Mouse (Mus musculus): ENCODE measurements at regions not wholly inside any gene's neighbourhood (a gene's known extent, or its start where the extent isn't known, plus 50 kb on each side); places are given as distances from the start of the nearest gene placed in this dataset.
A peak's percentile ranks its signal among the peaks of the same experiment; 100 is the strongest.

GRCm38 (mm10) chr10:19216240-19216639, 140.1 kb upstream of the Olig3 start:
- Histone ChIP-seq H3K36me3 (no peaks in the 10 kb centered on the region), H3K4me2 (no peak overlapping the region), H3K9ac (no peak overlapping the region), H3K4me3 (replicated peaks) (no peak overlapping the region), H3K27me3 (replicated peaks) (no peaks in the 10 kb centered on the region), H3K4me1 (no peaks in the 10 kb centered on the region), H3K9me3 (no peaks in the 10 kb centered on the region), H3K27ac (no peak overlapping the region)
- ATAC-seq (ENCODE audit: insufficient read depth, low FRiP score, low read depth) = no peak
- WGBS = 85% methylated on average over 5 of the region's 5 CpGs

GRCm38 (mm10) chr10:19209751-19210150, 146.6 kb upstream of the Olig3 start:
- no peaks in the 10 kb centered on the region for H3K4me1 ChIP-seq
- no peaks in the 10 kb centered on the region for H3K36me3 ChIP-seq
- 87% methylated on average over 2 of the region's 2 CpGs for WGBS
- no peak overlapping the region for H3K4me3 ChIP-seq (replicated peaks)
- no peaks in the 10 kb centered on the region for H3K9me3 ChIP-seq
- H3K27me3 ChIP-seq (replicated peaks) = no peaks in the 10 kb centered on the region
- H3K9ac ChIP-seq = no peak overlapping the region
- H3K27ac ChIP-seq = no peak overlapping the region
- H3K4me2 ChIP-seq = no peak overlapping the region
- no peak for ATAC-seq (ENCODE audit: insufficient read depth, low FRiP score, low read depth)

DNA sequence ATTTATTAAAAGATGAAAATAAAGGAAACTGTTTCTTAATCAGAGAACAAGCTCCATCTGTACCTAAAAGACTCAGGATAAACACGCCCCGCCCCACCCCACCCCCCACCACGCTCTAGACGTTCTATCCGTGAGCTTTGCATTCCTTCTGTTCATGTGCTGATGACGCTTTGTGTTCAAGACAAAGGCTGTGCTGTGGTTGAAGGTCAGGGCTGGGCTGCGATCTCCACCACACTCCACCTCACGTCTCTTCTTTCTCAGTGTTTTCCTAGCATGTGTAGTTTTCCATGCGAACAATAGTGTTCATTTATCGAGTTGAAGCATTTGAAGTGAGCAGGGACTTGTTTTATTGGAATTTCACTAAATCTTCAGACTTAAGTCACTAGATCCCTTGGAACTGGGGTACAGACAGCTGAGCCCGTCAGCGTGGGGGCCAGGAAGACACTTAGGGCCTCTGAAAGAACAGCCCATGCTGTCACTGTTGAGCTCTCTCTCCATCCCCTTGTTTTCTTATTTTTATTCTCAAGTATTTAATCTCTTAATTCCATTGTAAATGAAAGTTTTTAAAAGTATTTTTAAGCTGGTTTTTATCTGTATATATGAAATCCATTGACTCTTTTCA, 148.1 kb upstream of the Olig3 start:
- 32% methylated on average over 12 of the region's 12 CpGs for WGBS
- no peak overlapping the region for H3K27ac ChIP-seq
- ATAC-seq (ENCODE audit: insufficient read depth, low FRiP score, low read depth) = peak; percentile 58; the same call in 1 of the 2 replicates
- H3K4me2 ChIP-seq = no peak overlapping the region
- H3K4me3 ChIP-seq (replicated peaks) = no peak overlapping the region
- no peaks in the 10 kb centered on the region for H3K36me3 ChIP-seq
- H3K9ac ChIP-seq = no peak overlapping the region
- H3K4me1 ChIP-seq = no peaks in the 10 kb centered on the region
- no peaks in the 10 kb centered on the region for H3K27me3 ChIP-seq (replicated peaks)
- H3K9me3 ChIP-seq = no peaks in the 10 kb centered on the region

- Histone ChIP-seq H3K4me1 (no peaks in the 10 kb centered on the region), H3K36me3 (no peaks in the 10 kb centered on the region), H3K4me2 (no peak overlapping the region), H3K4me3 (replicated peaks) (no peak overlapping the region), H3K27me3 (replicated peaks) (no peaks in the 10 kb centered on the region), H3K9me3 (no peaks in the 10 kb centered on the region), H3K27ac (no peak overlapping the region), H3K9ac (no peak overlapping the region)
- no peak for ATAC-seq (ENCODE audit: insufficient read depth, low FRiP score, low read depth)
- 78% methylated on average over 2 of the region's 2 CpGs for WGBS
Measured at GRCm38 (mm10) chr10:19207505-19207904, 148.8 kb upstream of the Olig3 start.

DNA sequence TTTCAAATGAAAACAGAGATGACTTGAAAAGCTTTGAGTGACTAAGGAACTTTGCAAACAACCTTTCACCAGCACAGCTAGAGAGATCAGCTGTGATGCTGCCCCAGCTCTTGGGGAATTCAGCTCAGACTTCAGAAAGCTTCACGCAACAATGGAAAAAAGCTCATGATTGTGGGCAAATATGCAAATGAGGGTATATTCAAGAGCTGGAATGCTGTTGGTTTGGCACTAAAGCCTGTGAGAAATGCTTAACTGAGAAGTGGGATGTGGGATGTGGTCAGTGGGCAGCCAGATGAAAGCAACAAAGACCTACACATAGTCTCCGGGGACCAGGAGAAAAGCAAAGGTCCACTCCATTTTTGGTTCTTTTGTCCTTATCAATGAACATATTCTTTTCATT, 156.0 kb upstream of the Olig3 start:
- no peaks in the 10 kb centered on the region for H3K9me3 ChIP-seq
- no peak overlapping the region for H3K4me3 ChIP-seq (replicated peaks)
- H3K9ac ChIP-seq = no peak overlapping the region
- no peak overlapping the region for H3K27ac ChIP-seq
- no peak overlapping the region for H3K4me2 ChIP-seq
- no peaks in the 10 kb centered on the region for H3K4me1 ChIP-seq
- no peaks in the 10 kb centered on the region for H3K27me3 ChIP-seq (replicated peaks)
- H3K36me3 ChIP-seq = no peaks in the 10 kb centered on the region
- WGBS = 87% methylated on average over 2 of the region's 2 CpGs
- ATAC-seq (ENCODE audit: insufficient read depth, low FRiP score, low read depth) = no peak

GRCm38 (mm10) chr10:19195676-19196075, 160.7 kb upstream of the Olig3 start:
- H3K27ac ChIP-seq = no peak overlapping the region
- H3K27me3 ChIP-seq (replicated peaks) = no peaks in the 10 kb centered on the region
- no peak overlapping the region for H3K9ac ChIP-seq
- H3K4me1 ChIP-seq = no peaks in the 10 kb centered on the region
- no peaks in the 10 kb centered on the region for H3K9me3 ChIP-seq
- no peak overlapping the region for H3K4me2 ChIP-seq
- H3K4me3 ChIP-seq (replicated peaks) = no peak overlapping the region
- WGBS = 62% methylated on average over 7 of the region's 7 CpGs
- no peak for ATAC-seq (ENCODE audit: insufficient read depth, low FRiP score, low read depth)
- no peaks in the 10 kb centered on the region for H3K36me3 ChIP-seq

GRCm38 (mm10) chr10:19194646-19195045, 161.7 kb upstream of the Olig3 start:
- Histone ChIP-seq H3K27me3 (replicated peaks) (no peaks in the 10 kb centered on the region), H3K9me3 (no peaks in the 10 kb centered on the region), H3K36me3 (no peaks in the 10 kb centered on the region), H3K27ac (no peak overlapping the region), H3K9ac (no peak overlapping the region), H3K4me2 (no peak overlapping the region), H3K4me3 (replicated peaks) (no peak overlapping the region), H3K4me1 (no peaks in the 10 kb centered on the region)
- ATAC-seq (ENCODE audit: insufficient read depth, low FRiP score, low read depth) = no peak
- WGBS = 80% methylated on average over 3 of the region's 3 CpGs

GRCm38 (mm10) chr10:19192971-19193758, 163.2 kb upstream of the Olig3 start:
- no peak overlapping the region for H3K4me2 ChIP-seq
- ATAC-seq (ENCODE audit: insufficient read depth, low FRiP score, low read depth) = no peak
- no peak overlapping the region for H3K27ac ChIP-seq

DNA sequence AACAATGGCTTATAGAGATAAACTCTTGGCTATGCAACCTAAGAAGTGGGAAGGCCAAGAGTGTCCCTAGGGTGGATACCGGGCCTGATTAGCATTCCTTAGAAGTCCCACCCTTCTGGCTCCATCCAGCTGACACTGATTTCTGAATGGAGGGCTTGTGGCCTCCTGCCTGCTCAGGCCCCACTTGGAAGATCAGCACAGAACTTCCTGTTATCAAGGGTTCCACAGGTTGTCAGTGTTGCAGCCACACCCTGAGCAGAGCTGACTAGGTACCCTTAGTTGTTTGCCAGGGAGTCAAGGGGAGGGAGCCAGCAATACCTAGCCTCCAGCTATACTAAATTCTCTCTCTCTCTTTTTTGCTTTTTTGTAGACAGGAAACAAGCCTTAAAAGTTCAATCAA, 164.1 kb upstream of the Olig3 start:
- no peak overlapping the region for H3K9ac ChIP-seq
- H3K36me3 ChIP-seq = no peaks in the 10 kb centered on the region
- no peaks in the 10 kb centered on the region for H3K4me1 ChIP-seq
- no peaks in the 10 kb centered on the region for H3K27me3 ChIP-seq (replicated peaks)
- no peaks in the 10 kb centered on the region for H3K9me3 ChIP-seq
- H3K4me2 ChIP-seq = no peak overlapping the region
- no peak overlapping the region for H3K4me3 ChIP-seq (replicated peaks)
- no peak overlapping the region for H3K27ac ChIP-seq
- 0 out of 2 replicates have a peak, but pooled peaks have one; percentile 22 for ATAC-seq (ENCODE audit: insufficient read depth, low FRiP score, low read depth)
- WGBS = 0% methylated on average over 1 of the region's 1 CpGs

More at GRCm38 (mm10) chr10:19192971-19193758, 163.2 kb upstream of the Olig3 start:
- WGBS = 63% methylated on average over 5 of the region's 5 CpGs
- H3K4me1 ChIP-seq = no peaks in the 10 kb centered on the region
- no peaks in the 10 kb centered on the region for H3K27me3 ChIP-seq (replicated peaks)
- no peaks in the 10 kb centered on the region for H3K36me3 ChIP-seq
- no peak overlapping the region for H3K4me3 ChIP-seq (replicated peaks)
- no peak overlapping the region for H3K9ac ChIP-seq
- H3K9me3 ChIP-seq = no peaks in the 10 kb centered on the region

DNA sequence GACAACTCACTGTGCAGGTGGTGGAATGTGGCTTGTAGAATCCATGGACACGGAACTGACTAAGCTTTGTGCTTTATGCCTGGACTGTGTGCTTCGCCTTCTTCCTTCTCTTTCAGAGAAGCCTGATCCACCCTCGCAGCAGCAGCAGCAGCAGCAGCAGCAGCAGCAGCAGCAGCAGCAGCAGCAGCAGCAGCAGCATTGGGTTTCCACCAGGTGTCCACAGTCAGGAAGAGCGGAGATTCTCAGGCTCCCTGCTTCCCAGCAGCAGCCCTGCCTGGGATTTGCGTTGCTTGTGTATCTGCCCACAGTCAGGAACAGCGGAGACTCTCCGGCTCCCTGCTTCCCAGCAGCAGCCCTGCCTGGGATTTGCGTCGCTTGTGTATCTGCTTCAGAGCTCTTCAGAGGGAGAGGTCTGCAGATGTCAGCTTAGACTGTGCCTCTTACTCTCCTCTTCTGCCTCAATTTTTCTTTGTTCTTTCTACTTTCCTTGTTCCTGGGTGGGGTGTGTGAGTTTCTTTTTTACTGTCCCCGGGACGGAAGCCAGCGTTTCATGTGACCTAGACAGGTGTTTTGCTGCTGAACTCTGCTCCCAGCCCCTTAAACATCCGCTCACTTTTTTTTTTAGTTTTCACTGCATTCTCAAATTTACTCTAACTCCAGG, 168.1 kb upstream of the Olig3 start:
- Histone ChIP-seq H3K9ac (no peak overlapping the region), H3K9me3 (no peaks in the 10 kb centered on the region), H3K36me3 (no peaks in the 10 kb centered on the region), H3K4me2 (peak overlapping the region; percentile 53), H3K4me3 (replicated peaks) (peak overlapping the region; percentile 25), H3K27me3 (replicated peaks) (no peaks in the 10 kb centered on the region), H3K27ac (no peak overlapping the region), H3K4me1 (no peaks in the 10 kb centered on the region)
- 11% methylated on average over 13 of the region's 13 CpGs for WGBS
- ATAC-seq (ENCODE audit: insufficient read depth, low FRiP score, low read depth) = peak; percentile 15; the same call in 1 of the 2 replicates

- no peaks in the 10 kb centered on the region for H3K36me3 ChIP-seq
- no peaks in the 10 kb centered on the region for H3K4me1 ChIP-seq
- no peaks in the 10 kb centered on the region for H3K9me3 ChIP-seq
- no peak overlapping the region for H3K9ac ChIP-seq
- H3K4me3 ChIP-seq (replicated peaks) = peak overlapping the region; percentile 25; the same call in 1 of the 2 replicates
- H3K27me3 ChIP-seq (replicated peaks) = no peaks in the 10 kb centered on the region
- peak overlapping the region; percentile 53 for H3K4me2 ChIP-seq
- no peak for ATAC-seq (ENCODE audit: insufficient read depth, low FRiP score, low read depth)
- H3K27ac ChIP-seq = no peak overlapping the region
- WGBS = 48% methylated on average over 4 of the region's 4 CpGs
Measured at GRCm38 (mm10) chr10:19187716-19188081, 168.6 kb upstream of the Olig3 start.

GRCm38 (mm10) chr10:19187084-19187615, 169.2 kb upstream of the Olig3 start:
- no peaks in the 10 kb centered on the region for H3K9me3 ChIP-seq
- 67% methylated on average over 2 of the region's 2 CpGs for WGBS
- H3K27ac ChIP-seq = no peak overlapping the region
- no peak overlapping the region for H3K9ac ChIP-seq
- H3K4me1 ChIP-seq = no peaks in the 10 kb centered on the region
- H3K27me3 ChIP-seq (replicated peaks) = no peaks in the 10 kb centered on the region
- no peak overlapping the region for H3K4me3 ChIP-seq (replicated peaks)
- ATAC-seq (ENCODE audit: insufficient read depth, low FRiP score, low read depth) = no peak
- H3K36me3 ChIP-seq = no peaks in the 10 kb centered on the region
- no peak overlapping the region for H3K4me2 ChIP-seq

Data from stomach, embryonic 15.5 days (tissue).